Mouse (Mus musculus) ES-CJ7 (cell line): ENCODE results near the gene Midn.

Source experiments
- DNase-seq: peaks from one replicate; pipeline ENCODE4 v3.0.0; 2011; ENCODE audit warnings: low read depth, low spot score

Midn gene

DNA sequence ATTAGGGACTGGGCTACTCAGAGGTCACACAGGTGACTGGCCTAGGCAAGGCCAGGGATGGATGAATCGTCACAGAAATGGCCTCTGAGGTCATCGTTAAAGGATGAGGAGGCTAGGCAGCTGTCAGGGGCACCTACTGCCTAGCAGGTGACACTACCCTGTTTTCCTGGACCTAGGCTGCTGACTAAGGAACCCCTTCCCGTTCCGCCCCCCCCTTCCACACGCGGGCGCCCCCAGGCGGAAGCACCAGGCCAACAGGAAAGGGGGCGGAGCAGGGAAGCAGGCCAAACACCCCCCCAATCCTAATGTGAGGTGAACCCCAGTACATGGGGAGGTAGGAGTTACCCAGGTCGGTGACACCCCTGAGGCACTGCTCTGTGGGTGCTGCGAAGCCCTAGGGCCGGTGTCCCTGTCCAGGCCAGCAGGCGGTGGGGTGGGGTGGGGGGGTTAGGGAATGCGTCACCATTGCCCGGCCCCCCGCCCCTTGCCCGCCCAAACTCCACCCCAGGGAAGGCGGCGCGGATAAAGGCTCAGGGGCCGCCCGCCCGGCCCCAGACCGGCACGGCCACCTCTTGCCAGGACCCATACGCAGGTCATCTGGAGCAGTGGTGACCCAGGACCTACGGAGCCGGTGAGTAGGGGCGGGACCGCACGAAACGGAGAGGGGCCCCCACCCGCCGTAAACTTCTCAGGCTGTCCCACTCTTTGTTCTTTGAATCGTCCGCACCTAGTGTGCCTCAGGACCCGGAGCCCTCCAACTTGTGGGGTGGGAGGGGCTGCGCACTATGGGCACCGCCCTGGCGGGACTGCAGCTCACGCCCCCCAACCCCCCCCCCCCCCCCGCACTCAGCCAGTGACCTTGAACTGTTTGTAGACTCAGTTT, at the start of gene Midn:
TSS of gene Midn (plus strand) at position 554 of the 883 bp plus-strand sequence.
- DNase-seq = peak; percentile 74

DNA sequence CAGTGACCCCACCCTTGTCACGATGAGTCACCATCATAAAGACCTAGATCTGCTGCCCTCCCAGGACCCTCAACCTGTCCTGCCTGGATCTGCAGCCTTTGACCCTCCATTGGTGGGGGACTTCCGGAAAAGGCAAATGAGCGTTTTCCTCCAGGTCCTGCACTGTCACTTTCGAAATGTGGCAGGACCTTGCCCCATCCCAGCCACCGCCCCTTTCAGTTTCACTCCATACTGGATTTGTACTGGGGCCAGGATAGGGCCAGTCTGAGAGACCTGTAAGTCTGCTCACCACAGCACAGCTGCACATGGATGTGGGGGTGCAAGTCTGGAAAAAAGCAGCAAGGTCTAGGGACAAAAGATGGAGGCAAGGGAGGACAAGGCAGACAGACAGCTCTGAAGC, 49.4 kb upstream of the Midn start:
- no peak for DNase-seq

DNA sequence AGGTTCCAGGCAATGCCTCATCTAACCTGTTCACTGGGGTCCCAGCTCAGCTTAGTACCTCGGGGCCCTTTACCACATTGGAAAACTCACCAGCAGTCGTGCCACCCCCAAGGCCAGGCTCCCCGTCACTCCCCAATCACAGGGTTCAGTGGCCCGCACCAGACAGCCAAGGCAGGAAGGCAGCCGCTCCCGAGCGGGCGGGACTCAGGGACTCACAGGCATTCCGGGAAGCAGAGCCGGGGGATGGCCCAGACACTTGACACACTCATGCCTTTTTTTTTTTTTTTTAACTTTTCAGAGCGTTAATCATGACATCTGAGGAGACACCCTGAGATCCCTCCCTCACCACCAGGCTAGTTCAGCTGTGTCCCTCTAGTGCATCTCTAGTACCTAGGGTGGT, 47.1 kb upstream of the Midn start:
- DNase-seq = peak; percentile 50

DNA sequence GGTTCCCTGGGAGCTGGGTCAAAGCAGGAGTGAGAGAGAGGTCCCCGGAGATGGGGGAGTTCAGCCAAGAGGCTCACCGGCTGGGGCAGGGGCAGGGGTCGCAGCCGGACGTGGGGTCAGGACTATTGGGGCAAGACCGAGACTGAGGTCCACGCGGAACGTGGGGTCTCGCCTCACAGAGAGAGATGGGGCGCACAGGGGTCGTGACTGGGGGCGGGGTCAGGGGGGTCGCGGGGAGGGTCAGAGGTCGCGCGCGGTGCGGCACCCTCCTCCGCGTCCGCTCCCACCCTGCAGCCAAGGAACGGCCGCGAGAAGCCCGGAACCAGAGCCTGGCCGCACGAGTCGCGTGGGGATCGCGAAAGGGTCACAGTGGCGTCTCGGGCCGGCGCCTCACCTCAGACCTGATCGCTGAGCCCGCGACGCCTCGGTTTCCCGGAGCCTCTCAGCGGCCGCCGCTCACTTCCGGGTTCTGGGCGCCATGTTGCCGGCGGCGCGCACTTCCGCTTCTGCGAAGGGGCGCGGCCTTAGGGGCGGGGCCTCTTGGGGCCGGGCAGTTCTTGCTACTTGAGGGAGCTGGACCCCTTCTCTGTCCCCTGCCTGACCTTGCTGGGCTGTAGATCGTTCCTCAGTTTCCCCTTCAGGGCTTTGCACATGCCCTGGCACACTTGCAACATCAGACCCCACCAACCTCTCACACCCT, 45.7 kb upstream of the Midn start:
- DNase-seq = peak; percentile 63

DNA sequence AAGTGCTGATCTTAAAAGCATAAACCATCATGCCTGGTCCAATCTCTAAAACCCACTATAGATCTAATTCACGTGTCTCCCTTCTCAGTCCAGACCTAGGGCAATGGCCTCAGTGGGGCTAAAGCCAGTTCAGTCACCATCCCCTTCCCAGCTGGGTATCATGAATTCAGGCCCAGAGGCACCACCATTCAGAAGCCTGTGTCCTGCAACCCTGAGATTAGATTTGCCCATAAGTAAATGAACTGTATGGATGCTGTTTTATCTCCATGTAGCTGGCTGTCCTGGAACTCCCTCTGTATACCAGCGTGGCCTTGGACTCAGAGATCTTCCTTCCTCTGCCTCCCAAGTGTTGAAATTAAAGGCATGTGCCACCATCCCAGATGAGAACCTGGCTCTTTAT, 45.0 kb upstream of the Midn start:
- no peak for DNase-seq

DNA sequence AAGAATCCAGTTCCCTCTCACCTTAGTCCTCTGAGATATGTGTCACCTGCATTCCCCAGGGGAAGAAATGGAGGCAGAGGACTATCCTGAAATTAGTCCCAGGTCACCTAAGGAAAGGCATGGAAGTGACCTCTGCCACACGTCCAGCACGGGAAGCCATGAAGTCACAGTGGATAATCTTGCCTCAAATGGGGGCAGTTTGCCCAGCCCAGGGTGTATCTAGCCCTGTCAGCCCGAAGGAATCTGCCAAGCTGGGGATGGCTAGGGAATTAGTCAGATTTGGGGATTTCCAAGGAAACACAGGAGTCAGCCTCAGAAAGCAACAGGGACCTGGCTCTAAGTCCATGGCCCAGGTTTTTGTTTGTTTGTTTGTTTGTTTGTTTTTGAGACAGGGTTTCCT, 43.9 kb upstream of the Midn start:
- no peak for DNase-seq

DNA sequence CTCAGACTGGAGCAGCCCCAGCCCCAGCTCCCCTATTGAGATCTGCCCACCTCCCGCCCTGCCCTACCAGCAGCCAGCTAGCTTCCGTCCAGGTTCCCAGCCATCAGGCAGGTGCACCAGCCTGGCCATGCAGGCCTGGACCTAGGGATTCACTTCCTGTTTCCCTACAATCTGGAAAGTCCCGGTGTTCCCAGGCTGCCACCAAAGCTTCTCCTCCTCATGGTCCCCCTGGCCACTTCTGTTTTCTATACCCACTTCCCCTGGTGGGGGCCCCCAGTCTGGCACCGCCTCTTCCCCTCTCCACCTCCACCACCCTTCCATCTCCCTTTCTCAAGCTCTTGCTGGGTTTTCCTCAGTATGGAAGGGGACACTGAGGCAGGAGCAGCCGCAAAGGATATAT, 42.6 kb upstream of the Midn start, which contains the start of gene Sbno2:
TSS of gene Sbno2 (minus strand) at position 112 of the 400 bp plus-strand sequence.
- no peak for DNase-seq

DNA sequence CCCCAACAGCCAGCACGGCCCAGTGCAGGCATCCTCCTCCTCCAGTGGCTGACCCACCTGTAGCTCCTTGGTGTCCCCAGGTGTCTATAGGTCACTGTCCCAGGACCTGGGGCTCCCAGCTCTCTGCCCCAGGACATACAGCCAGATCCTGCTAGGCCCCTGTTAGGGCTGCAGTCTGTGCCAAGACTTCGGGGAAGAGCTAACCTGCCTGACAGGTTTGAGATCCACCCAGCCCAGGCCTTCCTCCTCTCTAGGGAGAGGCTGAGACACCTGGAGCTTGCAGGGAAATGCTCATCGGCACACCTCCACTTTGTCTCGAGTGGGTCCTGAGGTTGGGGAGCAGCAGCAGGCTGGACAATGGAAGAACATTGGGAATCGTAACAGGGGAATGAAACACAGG, 42.1 kb upstream of the Midn start:
- DNase-seq = no peak

DNA sequence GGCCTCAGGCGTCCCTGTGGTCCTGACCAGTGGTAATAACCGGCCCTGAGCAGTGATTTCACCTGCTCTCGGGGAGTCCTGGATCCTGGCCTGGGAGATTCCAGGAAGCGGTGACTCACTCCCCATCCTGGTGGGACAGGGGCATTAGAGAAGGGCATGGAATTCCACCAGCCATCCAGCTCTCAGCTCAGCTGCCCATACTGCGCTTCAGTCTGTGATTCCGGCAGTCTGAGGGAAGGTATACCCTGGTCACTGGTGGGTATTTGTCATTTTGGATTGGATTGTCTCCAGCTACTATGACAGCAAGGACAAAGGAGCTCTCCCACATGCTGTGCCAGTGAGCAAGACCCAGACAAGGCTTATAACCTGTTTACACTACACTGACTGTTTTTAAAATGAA, 40.4 kb upstream of the Midn start:
- no peak for DNase-seq

DNA sequence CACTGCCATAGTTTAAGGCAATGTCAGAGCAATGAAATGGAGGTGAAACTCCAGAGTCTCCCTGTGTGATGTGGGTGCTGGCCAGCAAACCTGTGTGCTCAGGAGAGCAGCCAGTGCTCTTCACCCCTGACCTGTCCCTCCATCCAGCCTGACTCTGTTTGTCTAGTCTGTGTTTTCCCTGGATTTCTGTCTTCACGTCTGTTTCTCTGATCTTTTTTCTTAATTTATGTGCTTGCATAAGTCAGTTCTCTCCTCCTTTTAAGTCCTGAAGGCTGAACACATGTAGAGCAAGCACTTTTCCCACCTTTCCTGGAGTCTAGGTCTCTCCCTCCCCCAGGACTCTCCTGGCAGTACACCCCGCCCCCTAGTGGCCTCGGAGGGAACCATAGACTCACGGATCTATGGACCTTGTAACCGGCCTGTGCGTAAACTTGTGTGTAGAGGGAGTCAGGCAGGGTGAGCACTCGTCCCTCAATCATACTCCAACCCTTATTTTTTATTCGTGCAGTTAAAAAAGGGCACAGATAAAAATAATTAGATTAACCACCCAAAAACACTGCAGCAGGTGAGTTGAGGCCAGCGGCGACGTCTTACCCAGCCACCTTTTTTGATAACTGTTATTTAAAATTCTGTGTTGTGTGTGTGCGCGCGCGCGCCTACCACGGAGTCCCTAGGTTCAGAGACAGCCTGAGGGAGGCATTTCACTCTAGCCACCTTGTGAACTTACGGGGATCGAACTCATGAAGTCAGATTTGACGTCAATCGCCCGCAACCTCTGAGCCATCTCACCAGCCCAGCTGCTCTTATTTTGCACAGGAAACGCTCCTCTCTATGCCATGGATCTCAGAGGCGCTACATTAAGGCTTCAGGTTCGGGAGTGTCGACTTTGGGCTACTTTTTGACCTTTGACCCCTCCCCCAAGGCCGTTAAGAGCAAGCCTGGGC, 33.5 kb upstream of the Midn start:
- DNase-seq = peak; percentile 93

DNA sequence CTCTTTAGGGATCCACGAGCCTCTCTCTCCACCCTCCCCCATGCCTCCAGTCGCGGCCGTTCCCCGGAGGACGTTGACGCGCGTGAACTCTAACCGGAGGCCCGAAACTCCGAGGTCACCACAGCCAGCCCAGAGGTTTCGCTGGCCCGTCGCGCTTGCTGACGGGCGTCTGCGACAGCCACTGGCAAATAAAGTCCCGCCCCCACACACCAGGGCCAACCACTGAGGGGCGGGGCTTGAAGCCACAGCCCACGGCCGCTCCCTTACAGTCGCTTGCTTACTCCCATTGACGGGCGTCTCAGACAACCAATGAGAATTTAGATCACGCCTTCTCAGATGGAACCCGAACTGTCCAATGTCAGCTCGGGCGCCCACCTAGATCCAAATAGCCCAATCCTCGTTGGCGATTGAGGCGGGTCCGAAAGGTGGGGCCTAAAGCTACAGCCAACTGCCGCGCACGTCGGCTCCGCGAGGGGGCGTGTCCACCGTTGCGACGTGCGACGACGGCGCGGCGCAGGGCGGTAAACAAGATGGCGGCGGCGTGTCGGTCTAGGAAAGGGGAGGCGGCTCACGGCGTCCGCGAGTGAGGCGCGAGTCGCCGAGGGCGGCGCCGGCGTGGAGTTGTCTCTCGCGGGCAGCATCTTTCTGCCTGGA, 32.7 kb upstream of the Midn start, which contains the start of gene Stk11:
TSS of gene Stk11 (plus strand) at position 514 of the 654 bp plus-strand sequence.
- DNase-seq = peak; percentile 100

DNA sequence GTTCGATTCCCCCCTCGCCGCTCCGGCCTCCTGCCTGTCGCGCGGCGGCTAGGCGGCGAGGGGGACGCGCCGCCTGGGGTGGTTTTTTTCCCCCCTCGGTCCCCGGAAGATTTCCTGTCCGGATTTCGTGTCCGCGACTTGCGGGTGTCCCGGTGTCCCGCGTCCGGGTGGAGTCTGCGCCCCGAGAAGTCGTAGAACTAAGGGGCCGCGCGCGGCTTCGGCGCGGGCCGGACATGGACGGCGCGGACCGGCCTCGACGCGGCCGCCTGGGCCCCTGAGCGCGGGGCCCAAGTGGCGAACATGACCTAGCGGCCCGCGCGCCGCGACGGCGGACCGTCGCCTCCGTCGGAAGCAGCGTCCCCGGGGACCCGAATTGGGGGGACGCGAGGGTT, 32.1 kb upstream of the Midn start:
- DNase-seq = no peak

DNA sequence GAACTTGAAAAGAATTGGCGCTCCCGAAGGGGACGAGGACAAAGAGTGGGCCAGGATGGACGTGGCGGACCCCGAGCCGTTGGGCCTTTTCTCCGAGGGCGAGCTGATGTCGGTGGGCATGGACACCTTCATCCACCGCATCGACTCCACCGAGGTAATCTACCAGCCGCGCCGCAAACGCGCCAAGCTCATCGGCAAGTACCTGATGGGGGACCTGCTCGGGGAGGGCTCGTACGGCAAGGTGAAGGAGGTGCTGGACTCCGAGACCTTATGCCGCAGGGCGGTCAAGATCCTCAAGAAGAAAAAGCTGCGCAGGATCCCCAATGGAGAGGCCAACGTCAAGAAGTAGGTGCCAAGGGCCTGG, 31.5 kb upstream of the Midn start:
- no peak for DNase-seq

DNA sequence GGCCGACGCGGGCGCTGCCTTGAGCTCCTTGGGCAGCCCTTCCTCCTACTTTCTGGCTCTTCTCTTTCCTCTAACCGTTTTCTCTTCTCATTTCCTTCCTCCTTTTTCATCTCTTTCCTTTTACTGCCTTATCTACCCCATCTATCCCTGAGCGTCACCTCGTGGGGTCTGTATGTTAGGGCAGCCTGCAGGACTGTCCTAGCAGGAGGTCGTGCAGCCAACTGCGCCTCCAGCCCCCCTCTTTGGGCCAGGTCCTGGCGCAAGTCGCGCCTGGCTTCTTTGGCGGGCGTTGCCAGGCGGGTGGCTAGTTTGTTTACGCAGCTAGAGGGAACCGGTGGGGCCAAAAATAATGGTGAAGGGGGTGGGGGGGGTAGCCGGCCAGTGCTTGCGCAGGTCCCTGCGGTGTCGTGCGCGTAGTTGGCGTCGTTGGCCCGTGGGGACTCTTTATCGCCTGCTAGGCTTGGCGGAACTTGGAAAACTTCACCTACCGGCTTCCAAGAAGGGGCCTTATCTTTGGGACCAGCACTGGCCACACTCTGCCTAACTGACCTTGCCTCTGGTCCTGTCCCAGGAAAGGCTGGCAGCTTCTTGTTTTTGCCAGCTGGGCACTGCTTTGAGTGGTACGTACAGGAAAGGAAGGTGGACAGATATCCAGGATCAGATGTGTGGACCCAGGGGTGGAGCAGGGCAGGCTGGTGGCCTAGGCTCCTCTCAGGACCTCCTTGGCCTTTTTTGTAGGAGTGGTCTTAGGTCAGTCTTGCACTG, 31.0 kb upstream of the Midn start:
- no peak for DNase-seq

DNA sequence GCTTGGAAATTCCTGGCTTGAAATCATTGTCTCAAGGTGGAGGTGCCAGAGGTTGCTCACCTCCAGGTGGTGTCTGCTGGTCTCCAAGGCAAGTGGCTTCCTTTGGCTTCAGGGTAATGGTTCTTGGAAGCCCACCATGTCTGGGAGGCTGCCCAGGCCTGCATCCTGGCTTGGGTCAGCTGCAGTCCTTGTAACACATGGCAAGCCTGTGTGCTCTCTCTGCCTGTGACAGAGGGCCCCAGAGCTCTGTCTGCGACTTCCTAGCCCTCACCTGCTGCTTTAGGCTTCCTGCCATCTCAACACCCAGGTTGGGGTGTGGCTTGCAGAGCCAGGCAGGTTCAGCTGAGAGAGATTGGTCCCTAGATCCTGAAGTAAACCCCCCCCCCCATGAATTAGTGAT, 30.3 kb upstream of the Midn start:
- DNase-seq = no peak

DNA sequence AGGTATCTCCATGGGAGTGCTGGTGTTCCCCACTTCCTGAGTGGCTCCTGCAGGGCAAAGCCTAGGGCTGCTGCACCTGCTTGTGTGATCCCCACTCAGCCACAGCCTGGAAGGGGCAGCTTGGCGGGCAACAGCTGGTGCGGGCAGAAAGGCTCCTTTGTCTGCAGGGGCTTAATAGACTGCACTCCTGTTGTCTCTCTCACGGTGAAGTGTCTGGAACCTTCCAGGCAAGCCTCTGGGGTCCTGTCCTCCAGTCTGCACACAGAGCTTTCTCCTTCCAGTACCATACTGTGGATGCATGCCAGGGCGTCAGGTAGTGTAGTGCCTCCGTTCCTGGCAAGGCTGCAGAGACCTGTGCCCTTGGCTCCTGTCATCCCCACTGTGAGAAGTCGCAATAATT, 29.5 kb upstream of the Midn start:
- DNase-seq = no peak

DNA sequence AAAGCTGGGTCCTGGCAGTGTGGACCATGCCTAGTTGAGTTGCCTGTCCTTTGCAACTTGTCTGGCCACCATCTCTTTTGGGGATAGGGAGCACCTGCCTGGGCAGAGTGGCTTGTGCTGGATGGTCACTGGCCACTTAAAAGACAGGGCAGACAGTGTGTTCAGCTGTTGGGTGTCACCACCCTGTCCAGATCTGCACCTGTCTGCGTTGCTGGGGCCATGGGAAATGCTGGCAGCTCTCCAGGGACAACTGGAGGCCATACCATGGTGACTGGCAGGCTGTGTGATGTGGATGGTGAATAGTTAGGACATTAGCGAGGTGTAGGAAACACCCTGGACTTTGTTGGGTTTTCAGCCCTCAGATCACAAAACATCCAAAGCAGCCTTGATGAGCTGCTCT, 27.9 kb upstream of the Midn start:
- DNase-seq = no peak

DNA sequence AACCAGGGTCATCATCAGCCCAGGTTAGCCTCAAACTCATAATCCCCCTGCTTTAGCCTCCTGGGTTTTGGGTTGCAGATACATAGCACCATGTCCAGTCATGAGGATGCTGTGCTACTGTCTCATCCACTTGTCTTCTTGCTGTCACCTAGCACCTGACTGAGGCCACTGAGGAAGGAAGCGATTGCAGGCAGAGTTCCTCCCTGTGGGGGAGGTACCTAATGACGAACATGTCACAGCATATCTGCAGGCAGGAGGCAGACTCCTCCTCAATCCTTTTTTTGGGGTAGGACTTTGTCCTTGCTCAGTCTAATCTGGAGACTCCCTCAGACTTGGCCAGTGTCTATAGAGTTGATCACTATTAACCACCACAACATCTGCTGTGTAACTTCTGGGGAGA, 26.4 kb upstream of the Midn start:
- DNase-seq = no peak

DNA sequence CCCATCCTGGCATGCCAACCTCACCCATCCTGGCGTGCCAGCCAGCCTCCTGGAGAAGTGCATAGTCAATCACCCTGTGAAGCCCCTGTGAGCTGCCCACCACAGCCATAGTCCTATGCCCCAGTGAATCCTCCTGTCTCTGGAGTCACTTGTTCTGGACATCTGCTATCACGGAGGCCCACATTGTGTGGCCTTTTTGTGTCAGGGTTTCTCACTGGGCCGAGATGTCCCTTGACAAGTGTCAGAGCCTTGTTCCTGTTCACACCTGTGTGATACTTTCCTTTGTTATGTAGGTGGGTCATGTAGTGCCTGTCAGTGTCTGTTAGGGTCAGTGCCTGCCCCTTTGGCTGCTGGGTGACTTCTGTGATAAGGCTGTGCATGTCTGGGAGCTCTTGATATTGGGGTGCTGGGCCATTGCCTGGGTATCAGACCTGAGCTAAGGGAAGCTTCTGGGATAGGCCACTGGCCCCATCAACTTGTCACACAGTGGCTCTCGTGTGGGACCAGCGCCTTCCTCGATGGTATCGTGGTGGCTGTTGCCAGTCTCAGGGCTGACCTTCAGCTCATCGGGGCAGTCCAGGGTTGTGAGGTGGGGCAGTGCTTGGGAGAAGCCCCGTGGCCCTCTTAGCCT, 24.0 kb upstream of the Midn start:
- no peak for DNase-seq

DNA sequence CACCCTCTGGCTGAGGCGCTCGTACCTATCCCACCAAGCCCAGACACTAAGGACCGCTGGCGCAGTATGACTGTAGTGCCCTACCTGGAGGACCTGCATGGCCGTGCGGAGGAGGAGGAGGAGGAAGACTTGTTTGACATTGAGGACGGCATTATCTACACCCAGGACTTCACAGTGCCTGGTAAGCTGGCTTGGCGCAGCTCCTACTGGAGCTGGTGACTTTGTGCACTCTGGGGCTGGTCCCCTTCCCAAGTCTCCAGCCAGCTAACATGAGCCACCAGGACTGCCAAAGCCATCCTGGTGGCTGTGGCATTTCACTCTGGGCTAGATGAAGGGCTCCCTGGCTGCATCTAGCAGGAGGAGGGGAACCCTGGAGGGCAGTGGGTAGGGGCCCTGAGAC, 20.2 kb upstream of the Midn start:
- DNase-seq = no peak
